Mouse (Mus musculus): ENCODE data around the gene Pkm.

DNA sequence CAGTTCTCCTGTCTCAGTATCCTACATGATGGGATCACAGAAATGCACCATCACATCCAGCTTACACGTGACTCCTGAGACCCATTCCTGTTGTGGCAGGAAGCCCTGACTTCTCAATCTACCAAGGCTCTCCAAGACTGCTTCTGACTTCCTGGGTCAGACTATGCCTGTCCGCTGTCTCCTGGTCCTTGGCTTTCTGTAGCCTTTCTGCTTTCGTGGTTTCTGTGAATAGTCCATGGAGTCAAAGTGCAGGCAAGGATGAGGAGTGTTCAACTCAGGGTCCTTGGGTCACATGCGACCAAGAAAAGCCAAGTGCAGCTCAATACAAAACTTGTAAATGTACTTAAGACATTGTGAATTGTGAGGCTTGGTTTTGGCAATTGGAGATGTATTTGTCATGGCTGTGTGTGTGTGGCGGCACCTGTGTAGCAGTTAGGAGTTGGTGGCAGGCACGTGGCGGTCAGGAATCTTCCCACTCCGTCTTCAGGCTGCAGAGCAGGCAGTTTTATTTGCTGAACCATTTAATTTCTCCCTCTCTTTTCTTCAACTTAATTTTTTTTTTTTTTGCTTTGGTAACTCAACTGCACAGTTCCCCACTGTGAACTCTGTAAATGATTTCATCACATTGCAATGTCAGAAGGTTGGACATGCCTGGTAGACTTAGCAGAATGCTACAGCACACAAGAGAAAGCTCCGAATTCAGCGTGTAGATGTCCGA is 71.6 kb downstream of the Pkm start:
- TF ChIP-seq POLR2A (IDR thresholded peaks at IDR 0.05; ENCODE audit: control insufficient read depth, low read depth, low read length) (no peak), CTCF (IDR thresholded peaks at IDR 0.05; ENCODE audit: control insufficient read depth, insufficient read depth, insufficient replicate concordance, low read depth, low read length) (no peak)

All from testis, adult 2 months (tissue).